Mouse (Mus musculus): ENCODE measurements at regions not wholly inside any gene's neighbourhood (a gene's known extent, or its start where the extent isn't known, plus 50 kb on each side); places are given as distances from the start of the nearest gene placed in this dataset.

DNA sequence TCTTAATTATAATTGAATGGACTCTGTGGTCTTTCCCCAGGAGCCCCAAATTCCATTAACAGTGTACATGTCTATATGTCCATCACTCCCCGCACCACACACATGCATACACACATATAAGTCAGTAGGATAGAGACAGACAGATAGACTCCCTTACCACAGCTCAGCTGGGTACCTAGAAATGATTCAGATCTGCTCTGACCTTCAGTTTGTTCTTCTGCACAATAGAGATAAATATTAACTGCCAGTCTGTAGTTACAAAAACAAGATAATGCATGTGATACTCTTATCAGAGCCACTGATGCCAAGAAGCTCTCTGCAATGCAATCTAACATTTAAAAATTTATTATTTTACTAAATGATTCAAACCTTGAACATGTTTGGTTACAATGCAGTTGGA is 268.7 kb upstream of the Nmur2 start:
- no peak for TF ChIP-seq CTCF (IDR thresholded peaks at IDR 0.05; ENCODE audit: low read depth)
- TF ChIP-seq EP300 (IDR thresholded peaks at IDR 0.05; ENCODE audit: low read depth), result no peak
